Mouse (Mus musculus): Measurements from ENCODE around the gene Rit1. TPM values are rescaled to one million over a fixed set of nuclear protein-coding genes. Genes with fewer than 3 reads are reported as not detected.
A peak's percentile ranks its signal among the peaks of the same experiment; 100 is the strongest.

Gene Rit1
- total and polyA plus RNA-seq, 2 experiments = 14.8 to 18.0 TPM

DNA sequence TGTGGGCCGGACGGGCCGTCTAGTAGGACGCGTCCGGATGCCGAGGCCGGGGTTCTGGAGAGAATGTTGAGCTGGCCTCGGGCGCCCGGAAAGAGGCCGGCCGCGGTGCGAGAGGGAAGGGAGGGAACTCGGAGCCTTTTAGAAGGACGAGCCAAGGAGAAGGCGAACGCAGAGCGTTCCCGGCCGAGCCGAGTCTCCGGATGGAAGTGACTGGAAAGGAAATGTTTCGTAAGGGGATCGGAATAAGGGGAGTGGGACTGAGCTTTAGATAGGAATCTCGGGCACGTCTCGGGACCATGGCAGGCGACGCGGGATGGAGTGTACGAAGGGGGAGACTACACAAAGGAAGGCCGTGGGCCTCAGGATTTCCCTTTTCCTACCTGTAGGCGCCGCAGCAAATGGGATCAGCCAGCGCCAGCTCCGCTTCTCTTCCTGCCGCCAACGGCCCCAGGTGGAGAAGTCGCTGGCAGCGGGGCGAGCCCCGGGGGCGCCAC lies 30.6 kb upstream of the Rit1 start:
- peak overlapping the region; percentile 97 for H3K9ac ChIP-seq (ENCODE audit: low read depth, low read length)
- peak overlapping the region; percentile 93 for H3K27ac ChIP-seq (replicated peaks; ENCODE audit: insufficient read depth, low read depth, low read length)
- WGBS = under 1% methylated on average over 45 of the region's 45 CpGs
- H3K4me3 ChIP-seq (ENCODE audit: insufficient read depth, low read depth, low read length) = peak overlapping the region; percentile 90
- H3K36me3 ChIP-seq (ENCODE audit: control insufficient read depth, insufficient read depth, low read length) = peaks cover 33% of the 10 kb centered on the region
- peak; percentile 52 for DNase-seq (ENCODE audit: extremely low read depth, low read depth, low spot score)
- peaks cover 9% of the 10 kb centered on the region for H3K4me1 ChIP-seq (ENCODE audit: control insufficient read depth, insufficient read depth, low read length)
- no peak for TF ChIP-seq CTCF (IDR thresholded peaks at IDR 0.05; ENCODE audit: low read depth, low read length)
- no peak for TF ChIP-seq POLR2A (IDR thresholded peaks at IDR 0.05; ENCODE audit: extremely low read depth, insufficient read depth, low read length)
- no peaks in the 10 kb centered on the region for H3K27me3 ChIP-seq (ENCODE audit: control insufficient read depth, insufficient read depth, low read length)
- H3K79me2 ChIP-seq (ENCODE audit: control insufficient read depth, insufficient read depth, low read length) = peaks cover 17% of the 10 kb centered on the region; the same call in 1 of the 2 replicates

DNA sequence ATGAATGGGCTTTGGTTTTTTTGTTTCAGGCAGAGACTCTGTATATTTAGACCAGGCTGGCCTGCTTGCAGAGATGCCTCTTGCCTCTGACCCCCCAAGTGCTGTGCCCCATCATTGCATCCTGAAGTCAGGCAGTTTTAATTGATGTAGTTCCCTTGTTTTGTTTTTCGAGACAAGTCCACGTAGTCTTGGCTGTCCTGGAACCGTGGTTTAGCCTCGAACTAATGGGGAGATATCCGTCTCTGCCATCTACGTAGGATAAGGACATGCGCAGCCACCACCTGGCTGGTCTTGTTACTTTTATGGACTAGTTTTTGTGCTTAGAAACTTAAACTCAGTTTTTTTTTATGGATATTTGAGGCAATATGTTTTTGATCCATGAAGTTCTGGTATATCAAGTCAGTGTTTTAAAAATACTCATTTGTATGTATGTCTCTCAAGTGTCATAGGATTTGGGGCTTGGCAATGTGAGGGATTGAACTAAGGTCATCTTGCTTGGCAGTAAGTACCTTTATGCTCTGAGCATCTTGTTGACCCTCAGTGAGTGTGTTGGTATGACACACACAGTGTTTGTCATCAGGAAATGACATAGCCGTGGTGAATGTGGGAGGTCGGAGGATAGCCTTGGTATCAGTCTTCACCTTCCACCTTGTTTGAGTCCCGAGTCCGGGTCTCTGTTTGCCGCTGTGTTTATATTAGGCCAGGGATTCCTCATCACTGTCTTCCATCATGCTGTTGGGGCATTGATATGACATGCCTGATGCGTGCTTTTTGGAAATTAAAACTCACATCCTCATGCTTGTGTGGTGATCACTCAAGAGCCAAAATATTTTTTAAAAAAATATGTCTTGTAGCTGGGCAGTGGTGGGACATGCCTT lies 29.7 kb upstream of the Rit1 start:
- Histone ChIP-seq H3K4me3 (ENCODE audit: insufficient read depth, low read depth, low read length) (peak overlapping the region; percentile 90), H3K27ac (replicated peaks; ENCODE audit: insufficient read depth, low read depth, low read length) (peak overlapping the region; percentile 22; the same call in 1 of the 2 replicates), H3K36me3 (ENCODE audit: control insufficient read depth, insufficient read depth, low read length) (peaks cover 40% of the 10 kb centered on the region), H3K9ac (ENCODE audit: low read depth, low read length) (peak overlapping the region; percentile 97), H3K4me1 (ENCODE audit: control insufficient read depth, insufficient read depth, low read length) (peaks cover 9% of the 10 kb centered on the region), H3K27me3 (ENCODE audit: control insufficient read depth, insufficient read depth, low read length) (no peaks in the 10 kb centered on the region), H3K79me2 (ENCODE audit: control insufficient read depth, insufficient read depth, low read length) (peaks cover 17% of the 10 kb centered on the region; the same call in 1 of the 2 replicates)
- TF ChIP-seq CTCF (IDR thresholded peaks at IDR 0.05; ENCODE audit: low read depth, low read length) (no peak), POLR2A (IDR thresholded peaks at IDR 0.05; ENCODE audit: extremely low read depth, insufficient read depth, low read length) (no peak)
- WGBS = 14% methylated on average over 13 of the region's 13 CpGs
- DNase-seq (ENCODE audit: extremely low read depth, low read depth, low spot score) = peak; percentile 46

DNA sequence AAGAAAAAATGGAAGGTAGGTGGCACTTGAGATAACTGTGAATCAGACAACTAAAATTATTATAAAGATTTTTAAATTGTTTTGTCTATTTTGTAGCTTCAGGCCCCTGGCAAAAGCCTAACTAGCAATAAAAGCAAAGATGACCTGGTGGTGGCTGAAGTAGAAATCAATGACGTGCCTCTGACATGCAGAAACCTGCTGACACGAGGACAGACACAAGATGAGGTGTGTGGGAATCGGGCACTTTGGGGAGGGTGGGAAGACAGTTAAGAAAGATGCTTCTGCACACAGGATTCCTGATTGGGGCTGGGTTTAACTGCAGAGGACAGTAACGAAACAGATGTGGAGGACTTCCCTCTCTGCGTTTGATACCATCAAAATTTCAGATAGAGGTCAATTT lies 27.6 kb upstream of the Rit1 start:
- Histone ChIP-seq H3K27ac (replicated peaks; ENCODE audit: insufficient read depth, low read depth, low read length) (no peak overlapping the region), H3K4me1 (ENCODE audit: control insufficient read depth, insufficient read depth, low read length) (peaks cover 7% of the 10 kb centered on the region), H3K36me3 (ENCODE audit: control insufficient read depth, insufficient read depth, low read length) (peaks cover 57% of the 10 kb centered on the region), H3K79me2 (ENCODE audit: control insufficient read depth, insufficient read depth, low read length) (peaks cover 17% of the 10 kb centered on the region; the same call in 1 of the 2 replicates), H3K9ac (ENCODE audit: low read depth, low read length) (no peak overlapping the region), H3K4me3 (ENCODE audit: insufficient read depth, low read depth, low read length) (no peak overlapping the region), H3K27me3 (ENCODE audit: control insufficient read depth, insufficient read depth, low read length) (no peaks in the 10 kb centered on the region)
- 66% methylated on average over 5 of the region's 5 CpGs for WGBS
- no peak for DNase-seq (ENCODE audit: extremely low read depth, low read depth, low spot score)
- TF ChIP-seq CTCF (IDR thresholded peaks at IDR 0.05; ENCODE audit: low read depth, low read length) (no peak), POLR2A (IDR thresholded peaks at IDR 0.05; ENCODE audit: extremely low read depth, insufficient read depth, low read length) (no peak)

DNA sequence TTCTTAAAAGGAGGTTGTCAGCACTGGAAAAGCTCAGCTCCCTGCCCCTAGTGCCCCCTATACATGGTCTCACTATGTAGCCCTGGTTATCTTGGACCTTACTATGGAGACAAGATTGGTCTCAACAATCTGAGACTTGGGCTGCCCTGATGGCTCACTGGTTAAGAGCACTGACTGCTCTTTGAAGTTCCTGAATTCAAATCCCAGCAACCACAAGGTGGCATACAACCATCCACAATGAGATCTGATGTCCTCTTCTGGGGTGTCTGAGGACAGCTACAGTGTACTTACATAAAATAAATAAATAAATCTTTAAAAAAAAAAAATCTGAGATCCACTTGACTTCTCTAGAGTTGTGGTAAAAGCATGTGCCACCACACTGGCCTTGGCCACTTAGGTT lies 21.1 kb upstream of the Rit1 start:
- Histone ChIP-seq H3K27ac (replicated peaks; ENCODE audit: insufficient read depth, low read depth, low read length) (no peak overlapping the region), H3K4me1 (ENCODE audit: control insufficient read depth, insufficient read depth, low read length) (no peaks in the 10 kb centered on the region), H3K9ac (ENCODE audit: low read depth, low read length) (no peak overlapping the region), H3K4me3 (ENCODE audit: insufficient read depth, low read depth, low read length) (no peak overlapping the region), H3K27me3 (ENCODE audit: control insufficient read depth, insufficient read depth, low read length) (no peaks in the 10 kb centered on the region), H3K79me2 (ENCODE audit: control insufficient read depth, insufficient read depth, low read length) (peaks cover 3% of the 10 kb centered on the region; the same call in 1 of the 2 replicates), H3K36me3 (ENCODE audit: control insufficient read depth, insufficient read depth, low read length) (peaks cover 90% of the 10 kb centered on the region)
- no peak for DNase-seq (ENCODE audit: extremely low read depth, low read depth, low spot score)
- TF ChIP-seq POLR2A (IDR thresholded peaks at IDR 0.05; ENCODE audit: extremely low read depth, insufficient read depth, low read length) (no peak), CTCF (IDR thresholded peaks at IDR 0.05; ENCODE audit: low read depth, low read length) (no peak)

DNA sequence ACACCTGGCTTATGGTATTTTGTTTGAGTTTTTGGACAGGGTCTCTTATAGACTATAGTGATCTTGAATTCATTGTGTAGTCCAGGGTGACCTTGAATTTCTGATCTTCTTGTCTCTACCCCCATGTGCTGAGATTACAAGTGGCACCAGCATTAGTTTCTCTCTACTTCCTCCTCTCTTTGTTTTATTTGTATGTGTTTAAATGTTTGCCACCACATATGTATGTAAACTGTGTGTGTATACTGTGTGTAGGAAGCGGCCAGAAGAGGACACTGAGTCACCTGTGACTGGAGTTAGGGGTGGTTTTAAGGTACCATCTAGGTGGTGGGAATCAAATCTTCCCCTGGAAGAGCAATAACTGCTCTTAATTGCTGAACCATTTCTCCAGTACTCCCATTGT lies 18.6 kb upstream of the Rit1 start:
- H3K9ac ChIP-seq (ENCODE audit: low read depth, low read length) = no peak overlapping the region
- no peaks in the 10 kb centered on the region for H3K27me3 ChIP-seq (ENCODE audit: control insufficient read depth, insufficient read depth, low read length)
- peaks cover 90% of the 10 kb centered on the region for H3K36me3 ChIP-seq (ENCODE audit: control insufficient read depth, insufficient read depth, low read length)
- peaks cover 3% of the 10 kb centered on the region; the same call in 1 of the 2 replicates for H3K79me2 ChIP-seq (ENCODE audit: control insufficient read depth, insufficient read depth, low read length)
- H3K4me1 ChIP-seq (ENCODE audit: control insufficient read depth, insufficient read depth, low read length) = no peaks in the 10 kb centered on the region
- no peak for TF ChIP-seq POLR2A (IDR thresholded peaks at IDR 0.05; ENCODE audit: extremely low read depth, insufficient read depth, low read length)
- no peak overlapping the region for H3K27ac ChIP-seq (replicated peaks; ENCODE audit: insufficient read depth, low read depth, low read length)
- no peak for DNase-seq (ENCODE audit: extremely low read depth, low read depth, low spot score)
- 100% methylated on average over 1 of the region's 1 CpGs for WGBS
- H3K4me3 ChIP-seq (ENCODE audit: insufficient read depth, low read depth, low read length) = no peak overlapping the region

DNA sequence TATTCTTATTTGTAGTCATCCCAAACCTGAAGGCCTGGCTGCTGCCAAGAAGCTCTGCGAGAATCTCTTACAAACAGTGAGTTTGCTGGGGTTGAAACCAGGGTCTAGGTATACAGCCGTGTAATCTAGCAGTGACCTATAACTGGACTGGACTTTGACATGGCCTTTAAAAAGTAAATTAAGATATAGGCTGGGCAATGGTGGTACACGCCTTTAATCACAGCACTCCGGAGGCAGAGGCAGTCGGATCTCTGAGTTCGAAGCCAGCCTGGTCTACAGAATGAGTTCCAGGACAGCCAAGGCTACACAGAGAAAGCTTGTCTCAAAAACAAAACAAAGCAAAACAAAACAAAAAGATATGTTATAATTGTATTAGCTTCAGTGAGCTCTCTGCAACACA lies 17.8 kb upstream of the Rit1 start:
- no peaks in the 10 kb centered on the region for H3K27me3 ChIP-seq (ENCODE audit: control insufficient read depth, insufficient read depth, low read length)
- DNase-seq (ENCODE audit: extremely low read depth, low read depth, low spot score) = no peak
- peaks cover 3% of the 10 kb centered on the region; the same call in 1 of the 2 replicates for H3K79me2 ChIP-seq (ENCODE audit: control insufficient read depth, insufficient read depth, low read length)
- TF ChIP-seq POLR2A (IDR thresholded peaks at IDR 0.05; ENCODE audit: extremely low read depth, insufficient read depth, low read length) = no peak
- TF ChIP-seq CTCF (IDR thresholded peaks at IDR 0.05; ENCODE audit: low read depth, low read length) = no peak
- no peak overlapping the region for H3K4me3 ChIP-seq (ENCODE audit: insufficient read depth, low read depth, low read length)
- H3K4me1 ChIP-seq (ENCODE audit: control insufficient read depth, insufficient read depth, low read length) = no peaks in the 10 kb centered on the region
- 90% methylated on average over 6 of the region's 6 CpGs for WGBS
- H3K36me3 ChIP-seq (ENCODE audit: control insufficient read depth, insufficient read depth, low read length) = peaks cover 90% of the 10 kb centered on the region
- H3K27ac ChIP-seq (replicated peaks; ENCODE audit: insufficient read depth, low read depth, low read length) = no peak overlapping the region
- no peak overlapping the region for H3K9ac ChIP-seq (ENCODE audit: low read depth, low read length)
